Mouse (Mus musculus): Measurements from ENCODE around the gene Ccdc117.
"Not testable (repeated sequence)": the region's sequence is repeated elsewhere in the genome, so short reads cannot be mapped to it uniquely, and the experiment has no call there.

DNA sequence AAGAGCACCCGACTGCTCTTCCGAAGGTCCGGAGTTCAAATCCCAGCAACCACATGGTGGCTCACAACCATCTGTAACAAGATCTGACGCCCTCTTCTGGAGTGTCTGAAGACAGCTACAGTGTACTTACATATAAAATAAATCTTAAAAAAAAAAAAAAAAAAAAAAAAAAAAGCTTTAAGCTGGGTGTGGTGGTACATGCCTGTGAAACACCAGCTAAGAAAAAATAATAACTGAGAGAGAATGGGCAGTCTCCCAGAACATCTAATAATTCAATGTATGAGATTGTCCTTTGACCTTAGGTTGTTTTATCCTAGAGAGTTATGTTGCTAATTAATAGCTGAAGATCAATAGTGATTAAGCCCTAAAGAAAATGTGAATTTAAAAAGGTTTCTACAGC, 4.5 kb downstream of the Ccdc117 start:
- not testable (repeated sequence) for TF ChIP-seq POLR2A (IDR thresholded peaks at IDR 0.05; ENCODE audit: insufficient read depth, low read depth, low read length); CTCF (IDR thresholded peaks at IDR 0.05); EP300 (IDR thresholded peaks at IDR 0.05; ENCODE audit: insufficient read depth, low read depth, low read length)

All from heart, adult 2 months (tissue).